Mouse (Mus musculus) testis, adult 2 months (tissue): ENCODE results near the gene Tpst2. TPM values are rescaled to one million over a fixed set of nuclear protein-coding genes. Genes with fewer than 3 reads are reported as not detected.

Experiments
- H3K27ac ChIP-seq: fragments of 200-500 bp; 2 replicates; pipeline ENCODE4 v1.5.1; 2012; ENCODE audit warnings: low read depth, low read length; ENCODE audit not compliant: control insufficient read depth, insufficient read depth
- H3K27me3 ChIP-seq: fragments of 200-500 bp; 2 replicates; pipeline ENCODE4 v1.6.1; 2012; ENCODE audit warnings: mild to moderate bottlenecking, low read length, moderate library complexity; ENCODE audit not compliant: control insufficient read depth, insufficient read depth
- H3K36me3 ChIP-seq: fragments of 200-500 bp; 2 replicates; pipeline ENCODE4 v1.6.1; 2012; ENCODE audit warnings: mild to moderate bottlenecking, low read length; ENCODE audit not compliant: control insufficient read depth, insufficient read depth
- H3K4me1 ChIP-seq: fragments of 200-500 bp; 2 replicates; pipeline ENCODE4 v1.6.1; 2012; ENCODE audit warnings: low read length; ENCODE audit not compliant: control insufficient read depth, insufficient read depth
- H3K4me3 ChIP-seq: fragments of 200-500 bp; 2 replicates; pipeline ENCODE4 v1.5.1; 2012; ENCODE audit warnings: low read depth, mild to moderate bottlenecking, low read length, moderate library complexity, mixed read lengths; ENCODE audit not compliant: control insufficient read depth
- CTCF ChIP-seq: fragments of 200-500 bp; IDR thresholded peaks from 2 replicates; pipeline ENCODE4 v1.5.1; 2012; ENCODE audit warnings: low read depth, mild to moderate bottlenecking, inconsistent platforms, low read length, moderate library complexity; ENCODE audit not compliant: control insufficient read depth, insufficient read depth, insufficient replicate concordance
- POLR2A ChIP-seq: fragments of 200-500 bp; IDR thresholded peaks from 2 replicates; pipeline ENCODE4 v1.6.1; 2012; ENCODE audit warnings: low read depth, mild to moderate bottlenecking, inconsistent platforms, low read length, moderate library complexity; ENCODE audit not compliant: control insufficient read depth
- polyA plus RNA-seq: library from polyadenylated mRNA; depleted of rRNA; stranded (reverse); fragments of >200 nt; gene quantifications from 2 replicates; pipeline ENCODE4 v1.2.3, GENCODE M21; 2012

Gene Tpst2
- polyA plus RNA-seq, 1 experiment = 6.6 TPM

GRCm38 (mm10) chr5:112294696-112295095 is 18.2 kb downstream of the Tpst2 start:
- Histone ChIP-seq H3K27ac (no peak overlapping the region), H3K27me3 (no peaks in the 10 kb centered on the region)
- TF ChIP-seq CTCF (no peak), POLR2A (no peak)

GRCm38 (mm10) chr5:112295162-112295561 is 18.7 kb downstream of the Tpst2 start:
- Histone ChIP-seq H3K4me3 (no peak overlapping the region), H3K27me3 (no peaks in the 10 kb centered on the region), H3K36me3 (no peaks in the 10 kb centered on the region), H3K4me1 (peaks cover 7% of the 10 kb centered on the region), H3K27ac (no peak overlapping the region)
- TF ChIP-seq CTCF (no peak), POLR2A (no peak)

More at GRCm38 (mm10) chr5:112294696-112295095, 18.2 kb downstream of the Tpst2 start:
- no peaks in the 10 kb centered on the region for H3K36me3 ChIP-seq
- H3K4me1 ChIP-seq = peaks cover 11% of the 10 kb centered on the region
- H3K4me3 ChIP-seq = no peak overlapping the region

DNA sequence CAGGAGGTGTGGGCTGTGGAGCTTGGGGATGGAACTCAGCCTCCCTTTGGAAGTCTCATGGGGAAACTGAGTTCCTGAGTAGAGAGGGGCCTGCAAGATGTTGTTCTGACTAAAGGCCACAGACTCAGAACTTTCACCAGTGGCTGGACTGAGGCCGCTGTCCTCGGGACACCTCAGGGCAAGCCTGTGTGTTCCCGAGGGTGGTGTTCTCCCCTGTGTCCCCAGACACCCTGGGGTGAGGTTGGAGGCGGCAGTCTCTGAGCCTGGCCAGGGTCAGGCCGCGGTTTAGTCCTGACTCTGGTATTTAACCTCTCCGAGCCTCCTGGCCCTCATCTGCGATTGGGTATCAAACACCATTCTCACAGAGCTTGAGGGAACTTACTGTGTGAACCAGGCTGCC is 19.1 kb downstream of the Tpst2 start:
- Histone ChIP-seq H3K4me3 (no peak overlapping the region), H3K27ac (no peak overlapping the region), H3K4me1 (peaks cover 5% of the 10 kb centered on the region), H3K36me3 (no peaks in the 10 kb centered on the region), H3K27me3 (no peaks in the 10 kb centered on the region)
- TF ChIP-seq POLR2A = no peak
- TF ChIP-seq CTCF = no peak

DNA sequence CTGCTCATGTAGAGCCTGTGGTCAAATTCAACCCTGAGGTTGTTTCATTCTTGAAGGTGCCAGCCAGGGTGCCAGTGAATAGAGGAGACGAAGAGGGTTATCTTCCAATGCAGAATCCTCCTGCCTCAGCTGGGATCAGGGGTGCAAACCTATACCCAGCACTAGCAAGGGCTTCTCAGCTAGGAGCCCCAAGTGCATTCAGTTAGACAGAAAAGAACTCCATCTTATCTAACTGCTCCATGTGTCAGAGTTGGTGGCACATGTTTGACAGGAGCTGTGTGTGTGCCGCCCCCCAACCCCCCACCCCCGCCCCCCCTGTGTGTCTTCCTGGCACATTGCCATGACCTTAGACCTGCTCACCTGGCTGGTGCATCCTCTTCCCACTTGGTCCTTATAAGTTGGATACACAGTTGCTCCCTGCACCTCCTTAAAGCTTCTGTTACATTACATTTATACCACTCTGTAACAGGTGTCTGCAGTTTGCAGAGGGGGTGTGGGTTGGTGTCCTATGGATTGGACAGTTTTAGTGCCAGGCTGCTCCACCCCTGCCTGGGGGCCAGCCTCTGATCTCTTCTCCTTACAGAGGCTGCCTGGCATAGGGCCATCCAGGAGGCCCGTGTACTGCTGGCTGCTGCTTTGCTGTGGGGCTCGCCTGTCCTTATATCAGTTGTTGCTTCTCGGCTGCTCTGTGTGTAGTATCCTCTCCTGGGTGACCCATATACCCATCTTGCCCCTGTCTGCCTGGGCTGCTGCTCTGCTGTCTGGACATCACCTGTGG is 20.1 kb downstream of the Tpst2 start:
- TF ChIP-seq POLR2A (no peak), CTCF (no peak)
- no peaks in the 10 kb centered on the region for H3K27me3 ChIP-seq
- no peak overlapping the region for H3K4me3 ChIP-seq
- peaks cover 4% of the 10 kb centered on the region; the same call in 1 of the 2 replicates for H3K4me1 ChIP-seq
- H3K27ac ChIP-seq = no peak overlapping the region
- no peaks in the 10 kb centered on the region for H3K36me3 ChIP-seq

DNA sequence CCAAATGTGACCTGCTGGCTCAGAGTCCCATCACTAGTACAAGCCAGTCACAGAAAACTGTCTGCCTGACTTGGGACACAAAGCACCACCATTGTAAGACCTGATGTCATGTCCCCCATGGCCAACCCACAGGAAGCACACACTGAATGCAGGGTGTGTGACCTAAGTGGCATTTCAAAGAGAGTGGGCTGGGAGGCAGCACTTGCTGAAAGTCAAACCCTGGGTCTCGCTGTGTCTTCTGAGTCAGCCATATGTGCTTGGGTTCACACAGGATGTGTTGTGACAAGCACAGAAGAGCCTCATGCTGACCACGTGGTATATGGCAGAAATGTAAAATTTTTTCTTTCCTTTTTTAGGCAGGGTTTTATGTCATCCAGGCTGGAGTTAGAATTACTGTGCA is 20.8 kb downstream of the Tpst2 start:
- peaks cover 4% of the 10 kb centered on the region; the same call in 1 of the 2 replicates for H3K4me1 ChIP-seq
- H3K27me3 ChIP-seq = no peaks in the 10 kb centered on the region
- no peaks in the 10 kb centered on the region for H3K36me3 ChIP-seq
- TF ChIP-seq CTCF = no peak
- no peak for TF ChIP-seq POLR2A
- H3K27ac ChIP-seq = no peak overlapping the region
- H3K4me3 ChIP-seq = no peak overlapping the region

DNA sequence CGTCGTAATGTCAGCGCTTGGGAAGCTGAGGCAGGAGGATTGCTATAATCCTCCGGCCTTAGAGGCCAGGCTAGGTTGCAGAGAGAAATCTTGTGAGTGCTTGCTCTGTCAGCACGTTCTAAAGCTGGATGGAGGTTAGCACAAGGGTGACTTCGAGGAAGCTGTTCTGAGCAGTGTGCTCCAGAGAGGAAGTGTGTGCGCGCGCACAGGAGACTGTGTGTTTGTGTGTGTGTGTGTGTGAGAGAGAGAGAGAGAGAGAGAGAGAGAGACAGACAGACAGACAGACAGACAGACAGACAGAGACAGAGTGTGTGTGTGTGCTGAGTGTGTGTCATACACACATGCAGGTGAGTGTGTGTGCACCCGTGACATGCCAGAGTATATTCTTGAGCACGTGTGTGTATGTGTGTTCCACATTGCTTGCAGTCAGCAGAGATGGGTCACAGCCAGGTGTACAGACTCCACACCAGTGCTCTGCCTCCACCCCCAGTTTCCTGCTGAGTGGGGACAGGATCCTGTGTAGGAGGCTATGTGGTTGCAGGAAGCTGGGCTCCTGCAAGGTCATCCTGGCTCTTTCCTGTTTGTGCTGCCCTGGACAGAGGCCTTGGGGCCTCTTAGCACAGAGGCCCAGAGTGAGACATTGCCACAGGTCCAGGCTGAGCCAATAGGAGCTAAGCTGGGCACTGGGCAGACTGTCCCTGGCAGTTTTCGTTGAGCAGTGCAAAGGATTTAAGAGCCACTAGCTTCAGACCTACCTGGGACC is 21.9 kb downstream of the Tpst2 start:
- no peaks in the 10 kb centered on the region for H3K27me3 ChIP-seq
- no peak for TF ChIP-seq POLR2A
- TF ChIP-seq CTCF = no peak
- no peak overlapping the region for H3K27ac ChIP-seq
- no peak overlapping the region for H3K4me3 ChIP-seq
- H3K4me1 ChIP-seq = no peaks in the 10 kb centered on the region; the same call in 1 of the 2 replicates
- H3K36me3 ChIP-seq = no peaks in the 10 kb centered on the region

GRCm38 (mm10) chr5:112299399-112299798 is 22.9 kb downstream of the Tpst2 start:
- Histone ChIP-seq H3K27ac (no peak overlapping the region), H3K4me1 (no peaks in the 10 kb centered on the region; the same call in 1 of the 2 replicates), H3K27me3 (no peaks in the 10 kb centered on the region), H3K4me3 (no peak overlapping the region), H3K36me3 (no peaks in the 10 kb centered on the region)
- TF ChIP-seq POLR2A = no peak
- no peak for TF ChIP-seq CTCF
